Mouse (Mus musculus) hindbrain, embryonic 16.5 days (tissue): ENCODE data around the gene Casq1. TPM values are rescaled to one million over a fixed set of nuclear protein-coding genes. Genes with fewer than 3 reads are reported as not detected.
A peak's percentile ranks its signal among the peaks of the same experiment; 100 is the strongest.

Experiments
- ATAC-seq: fragments of 200-750 bp; cut with Nextera tagmentation; 2 replicates; pipeline ENCODE4 v1.8.0; 2017; ENCODE audit warnings: moderate TSS enrichment, moderate library complexity
- H3K27ac ChIP-seq: fragments of 300-500 bp; sonication (generic); 2 replicates; pipeline ENCODE4 v1.5.1; 2014; ENCODE audit warnings: low read depth, mild to moderate bottlenecking, control low read depth, low read length, moderate library complexity
- H3K27me3 ChIP-seq: fragments of 300-500 bp; sonication (generic); replicated peaks from 2 replicates; pipeline ENCODE4 v1.6.1; 2014; ENCODE audit warnings: low read length; ENCODE audit not compliant: control insufficient read depth, insufficient read depth
- H3K36me3 ChIP-seq: fragments of 300-500 bp; sonication (generic); 2 replicates; pipeline ENCODE4 v1.6.1; 2014; ENCODE audit warnings: mild to moderate bottlenecking, low read length, moderate library complexity, mixed read lengths; ENCODE audit not compliant: control insufficient read depth, insufficient read depth
- H3K4me1 ChIP-seq: fragments of 300-500 bp; sonication (generic); 2 replicates; pipeline ENCODE4 v1.6.1; 2014; ENCODE audit warnings: low read depth, low read length; ENCODE audit not compliant: control insufficient read depth, insufficient read depth
- H3K4me2 ChIP-seq: fragments of 300-500 bp; sonication (generic); 2 replicates; pipeline ENCODE4 v1.6.1; 2014; ENCODE audit warnings: mild to moderate bottlenecking, low read length, control low read depth, moderate library complexity
- H3K4me3 ChIP-seq: fragments of 300-500 bp; sonication (generic); 2 replicates; pipeline ENCODE4 v1.5.1; 2014; ENCODE audit warnings: mild to moderate bottlenecking, low read length, control low read depth, moderate library complexity
- H3K9ac ChIP-seq: fragments of 300-500 bp; sonication (generic); 2 replicates; pipeline ENCODE4 v1.6.1; 2014; ENCODE audit warnings: low read depth, mild to moderate bottlenecking, control low read depth, low read length, moderate library complexity
- H3K9me3 ChIP-seq: fragments of 300-500 bp; sonication (generic); 2 replicates; pipeline ENCODE4 v1.6.1; 2014; ENCODE audit warnings: mild to moderate bottlenecking, low read length, moderate library complexity; ENCODE audit not compliant: control insufficient read depth
- WGBS: fragments of 180-500 bp; shearing (Covaris S2); extraction: QIAGEN DNeasy Blood & Tissue Kit; methylation state at CpG from one replicate; pipeline ENCODE4 v1.1.7; 2014; 5-methylcytosine and 5-hydroxymethylcytosine counted together
- polyA plus RNA-seq: library from polyadenylated mRNA; unstranded; fragments of >200 nt; fragmentation: Nextera tagmentation; extraction: Ambion mirVana; gene quantifications from 2 replicates; pipeline ENCODE4 v1.2.1, GENCODE M21; 2015

The Casq1 gene
- polyA plus RNA-seq, 1 experiment from 2014 or later: 1.5 TPM

- H3K27ac ChIP-seq: no peak overlapping the region
- no peak for ATAC-seq
- no peaks in the 10 kb centered on the region for H3K36me3 ChIP-seq
- H3K9me3 ChIP-seq: no peaks in the 10 kb centered on the region
- no peak overlapping the region for H3K9ac ChIP-seq
- no peak overlapping the region for H3K4me3 ChIP-seq
- H3K4me2 ChIP-seq: no peak overlapping the region
- H3K27me3 ChIP-seq: peaks cover 3% of the 10 kb centered on the region; the same call in 1 of the 2 replicates
- peaks cover 2% of the 10 kb centered on the region; the same call in 1 of the 2 replicates for H3K4me1 ChIP-seq
- WGBS: 21% methylated on average over 6 of the region's 6 CpGs
Observed at GRCm38 (mm10) chr1:172240945-172241708, 21.5 kb upstream of the Casq1 start.

- Histone ChIP-seq H3K4me3 (no peak overlapping the region), H3K9me3 (no peaks in the 10 kb centered on the region), H3K36me3 (no peaks in the 10 kb centered on the region), H3K27ac (no peak overlapping the region), H3K9ac (no peak overlapping the region), H3K4me2 (no peak overlapping the region), H3K4me1 (no peaks in the 10 kb centered on the region), H3K27me3 (no peaks in the 10 kb centered on the region; the same call in 1 of the 2 replicates)
- WGBS: 98% methylated on average over 1 of the region's 1 CpGs
- no peak for ATAC-seq
Observed at GRCm38 (mm10) chr1:172229215-172229614, 9.5 kb upstream of the Casq1 start.

GRCm38 (mm10) chr1:172228209-172228608 lies 8.5 kb upstream of the Casq1 start:
- H3K27ac ChIP-seq: no peak overlapping the region
- H3K4me2 ChIP-seq: no peak overlapping the region
- no peak overlapping the region for H3K4me3 ChIP-seq
- no peaks in the 10 kb centered on the region for H3K9me3 ChIP-seq
- no peaks in the 10 kb centered on the region; the same call in 1 of the 2 replicates for H3K27me3 ChIP-seq
- WGBS: 78% methylated on average over 2 of the region's 2 CpGs
- no peaks in the 10 kb centered on the region for H3K4me1 ChIP-seq
- H3K36me3 ChIP-seq: no peaks in the 10 kb centered on the region
- no peak overlapping the region for H3K9ac ChIP-seq
- ATAC-seq: no peak

- no peak overlapping the region for H3K4me2 ChIP-seq
- no peaks in the 10 kb centered on the region for H3K36me3 ChIP-seq
- no peak overlapping the region for H3K4me3 ChIP-seq
- no peak overlapping the region for H3K9ac ChIP-seq
- WGBS: 51% methylated on average over 11 of the region's 11 CpGs
- no peaks in the 10 kb centered on the region for H3K9me3 ChIP-seq
- no peaks in the 10 kb centered on the region for H3K27me3 ChIP-seq
- H3K27ac ChIP-seq: no peak overlapping the region
- peaks cover 17% of the 10 kb centered on the region for H3K4me1 ChIP-seq
- ATAC-seq: no peak
Observed at GRCm38 (mm10) chr1:172221297-172222063, 1.8 kb upstream of the Casq1 start.

- Histone ChIP-seq H3K4me2 (no peak overlapping the region), H3K9me3 (no peaks in the 10 kb centered on the region), H3K27me3 (no peaks in the 10 kb centered on the region), H3K4me1 (peaks cover 17% of the 10 kb centered on the region), H3K9ac (no peak overlapping the region), H3K4me3 (no peak overlapping the region), H3K36me3 (no peaks in the 10 kb centered on the region), H3K27ac (peak overlapping the region; percentile 21)
- peak; percentile 66 for ATAC-seq
- WGBS: 29% methylated on average over 10 of the region's 10 CpGs
Observed at GRCm38 (mm10) chr1:172220414-172220813, 746 bp upstream of the Casq1 start.

- Histone ChIP-seq H3K4me1 (peaks cover 21% of the 10 kb centered on the region), H3K27me3 (no peaks in the 10 kb centered on the region), H3K36me3 (no peaks in the 10 kb centered on the region), H3K9me3 (no peaks in the 10 kb centered on the region), H3K4me2 (no peak overlapping the region), H3K27ac (no peak overlapping the region), H3K4me3 (no peak overlapping the region), H3K9ac (no peak overlapping the region; the same call in 1 of the 2 replicates)
- 45% methylated on average over 15 of the region's 15 CpGs for WGBS
- ATAC-seq: no peak
Observed at GRCm38 (mm10) chr1:172218164-172218910, 1.3 kb downstream of the Casq1 start.

- peak; percentile 60 for ATAC-seq
- under 1% methylated on average over 5 of the region's 5 CpGs for WGBS
- H3K4me2 ChIP-seq: peak overlapping the region; percentile 37
- H3K9me3 ChIP-seq: no peaks in the 10 kb centered on the region
- peak overlapping the region; percentile 64 for H3K27ac ChIP-seq
- no peaks in the 10 kb centered on the region for H3K27me3 ChIP-seq
- no peaks in the 10 kb centered on the region for H3K36me3 ChIP-seq
- peaks cover 21% of the 10 kb centered on the region for H3K4me1 ChIP-seq
- no peak overlapping the region for H3K4me3 ChIP-seq
- peak overlapping the region; percentile 35 for H3K9ac ChIP-seq
Observed at GRCm38 (mm10) chr1:172217148-172217547, 2.5 kb downstream of the Casq1 start.

- no peak overlapping the region for H3K27ac ChIP-seq
- no peak for ATAC-seq
Observed at GRCm38 (mm10) chr1:172214748-172215147, 4.9 kb downstream of the Casq1 start.

GRCm38 (mm10) chr1:172213771-172214170 lies 5.9 kb downstream of the Casq1 start:
- no peak overlapping the region for H3K27ac ChIP-seq
- H3K4me1 ChIP-seq: peaks cover 12% of the 10 kb centered on the region
- no peak overlapping the region for H3K4me2 ChIP-seq
- H3K4me3 ChIP-seq: no peak overlapping the region
- H3K9ac ChIP-seq: no peak overlapping the region
- WGBS: 31% methylated on average over 4 of the region's 4 CpGs
- no peaks in the 10 kb centered on the region for H3K36me3 ChIP-seq
- ATAC-seq: no peak
- no peaks in the 10 kb centered on the region for H3K9me3 ChIP-seq
- H3K27me3 ChIP-seq: no peaks in the 10 kb centered on the region

More at GRCm38 (mm10) chr1:172214748-172215147, 4.9 kb downstream of the Casq1 start:
- Histone ChIP-seq H3K27me3 (no peaks in the 10 kb centered on the region), H3K4me1 (peaks cover 14% of the 10 kb centered on the region), H3K9ac (no peak overlapping the region), H3K36me3 (no peaks in the 10 kb centered on the region), H3K4me3 (no peak overlapping the region), H3K9me3 (no peaks in the 10 kb centered on the region), H3K4me2 (no peak overlapping the region)
- 55% methylated on average over 3 of the region's 3 CpGs for WGBS
